Mouse (Mus musculus) embryonic fibroblast, embryonic 13.5 days (primary cell): ENCODE measurements around the gene Lonp1.

Source experiments
- CTCF ChIP-seq: IDR thresholded peaks from 2 replicates; pipeline ENCODE4 v1.5.1; 2011; ENCODE audit warnings: mild to moderate bottlenecking, control low read depth, low read length, moderate library complexity, borderline replicate concordance; ENCODE audit not compliant: insufficient read depth
- POLR2A ChIP-seq: IDR thresholded peaks from 2 replicates; pipeline ENCODE4 v1.6.1; 2011; ENCODE audit warnings: low read depth, mild to moderate bottlenecking, control low read depth, low read length, moderate library complexity

DNA sequence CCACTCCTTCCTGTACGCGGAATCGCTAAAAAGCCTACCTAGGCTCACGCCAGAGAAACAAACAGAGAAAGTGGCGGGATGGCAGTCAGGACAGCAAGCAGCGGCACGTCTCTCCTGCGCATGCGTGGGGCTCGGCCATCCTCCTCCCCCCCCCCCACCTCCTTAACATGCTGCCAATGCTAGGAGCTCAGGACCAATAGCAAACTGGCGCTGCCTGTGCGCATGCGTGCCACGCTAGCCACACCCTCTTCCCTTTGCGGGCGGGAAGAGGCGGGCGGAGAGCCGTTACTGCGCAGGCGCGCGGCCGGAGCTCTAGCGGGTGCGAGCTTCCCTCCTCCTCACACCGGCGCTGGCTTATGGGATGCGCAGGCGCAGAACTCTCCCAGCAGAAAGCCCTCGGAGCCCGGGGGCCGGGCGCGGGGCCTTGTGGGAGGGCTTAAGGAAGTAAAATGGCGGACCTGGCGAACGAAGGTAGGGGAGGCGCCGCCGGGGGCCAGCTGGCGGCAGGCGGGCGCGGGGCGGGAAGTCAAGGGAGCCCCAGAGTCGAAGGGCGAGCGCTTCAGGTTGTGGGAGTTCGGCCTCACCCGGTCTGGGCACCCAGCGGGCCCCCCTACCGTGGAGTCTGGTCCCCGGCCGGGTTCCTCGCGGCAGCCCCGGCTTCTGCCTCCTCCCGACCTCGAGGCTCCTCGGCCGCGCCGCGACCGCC, 46.4 kb upstream of the Lonp1 start, which contains the start of gene Ranbp3:
- TF ChIP-seq POLR2A (peak; percentile 97), CTCF (no peak)
